Mouse (Mus musculus) A20 (cell line): ENCODE data around the gene Phyhd1.

Source experiments
- DNase-seq: peaks from one replicate; pipeline ENCODE4 v3.0.0-alpha.2; 2011; ENCODE audit warnings: low read depth, low spot score

Gene Phyhd1

GRCm38 (mm10) chr2:30265767-30266253, at the start of gene Phyhd1:
TSS of gene Phyhd1 (plus strand) at chr2:30266203.
- DNase-seq, result no peak

GRCm38 (mm10) chr2:30216293-30216692, 49.7 kb upstream of the Phyhd1 start:
- no peak for DNase-seq

- no peak for DNase-seq
Observed at GRCm38 (mm10) chr2:30235593-30235992, 30.4 kb upstream of the Phyhd1 start.

DNA sequence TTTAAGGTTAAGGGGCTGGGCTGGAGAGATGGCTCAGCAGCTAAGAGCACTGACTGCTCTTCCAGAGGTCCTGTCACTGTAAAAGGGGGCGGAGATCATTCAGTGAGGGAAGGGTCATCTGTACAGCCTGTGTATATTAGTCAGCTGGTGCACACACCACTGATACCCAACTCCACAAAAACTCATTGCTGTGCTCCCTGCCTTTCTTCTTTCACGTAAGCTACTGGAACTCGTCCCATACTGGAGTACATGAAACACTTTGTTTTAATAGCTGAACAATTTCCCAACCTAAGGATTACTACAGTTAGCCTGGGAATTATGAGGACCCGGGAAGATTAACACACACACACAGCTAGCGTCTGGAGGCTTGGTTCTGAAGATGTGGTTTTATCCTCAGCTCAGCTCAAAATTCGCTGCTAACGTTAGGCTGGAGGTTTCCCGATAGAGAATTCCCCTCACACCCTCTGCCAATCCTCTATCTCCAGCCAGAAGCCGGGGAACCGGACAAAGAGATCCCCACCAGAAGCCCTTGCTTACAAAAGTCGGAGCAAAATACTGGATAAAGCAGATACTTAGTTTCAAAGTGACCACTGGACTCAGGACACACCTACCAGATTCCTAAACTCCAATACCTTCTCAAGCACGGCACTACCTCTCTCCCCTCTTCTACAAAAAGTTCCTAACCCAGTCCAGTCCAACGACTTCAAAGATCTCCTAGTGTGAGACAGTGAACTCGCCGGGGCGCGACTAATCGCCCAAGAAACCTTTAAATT, 29.4 kb upstream of the Phyhd1 start:
- DNase-seq, result peak; percentile 48

DNA sequence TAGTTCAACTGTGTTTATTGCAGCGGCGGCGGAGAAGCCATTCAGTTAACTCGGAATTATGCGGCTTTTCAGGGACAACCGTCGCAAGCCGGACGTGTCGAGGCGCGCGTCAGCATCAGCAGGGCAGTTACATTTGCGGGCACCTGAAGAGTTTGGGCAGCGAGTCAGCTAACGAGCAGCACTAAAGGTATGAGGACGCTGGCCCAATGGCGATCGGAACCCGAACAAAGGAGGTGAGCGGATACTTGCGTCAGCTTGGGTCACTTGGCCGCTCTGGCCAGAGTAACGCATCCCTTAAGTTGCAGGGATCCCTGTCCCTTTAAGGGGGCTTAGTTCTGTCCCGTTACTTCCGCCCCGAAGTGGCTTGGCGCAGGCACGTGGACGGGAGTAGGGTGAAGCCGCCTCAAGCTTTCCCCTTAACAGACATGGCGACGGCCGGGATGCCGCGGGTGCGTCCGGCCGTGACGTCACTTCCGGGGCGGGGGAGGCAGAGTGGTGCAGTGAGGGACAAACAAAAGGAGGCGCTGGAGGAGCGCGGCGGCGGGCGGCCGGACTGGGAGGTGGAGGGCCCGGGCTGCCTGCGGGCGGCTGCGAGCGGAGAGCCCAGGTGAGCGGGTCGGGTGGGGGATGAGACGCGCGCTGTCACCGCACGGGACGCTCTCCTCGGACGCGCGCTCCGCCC, 28.7 kb upstream of the Phyhd1 start, which contains the start of gene Lrrc8a:
Gene Lrrc8a, plus strand, starts transcription at position 517 of the 682 bp plus-strand sequence.
- peak; percentile 99 for DNase-seq

GRCm38 (mm10) chr2:30237881-30238280, 28.1 kb upstream of the Phyhd1 start:
- DNase-seq, result no peak

GRCm38 (mm10) chr2:30238906-30239465, 27.0 kb upstream of the Phyhd1 start:
- no peak for DNase-seq

- DNase-seq, result no peak
Observed at GRCm38 (mm10) chr2:30239777-30240176, 26.2 kb upstream of the Phyhd1 start.

DNA sequence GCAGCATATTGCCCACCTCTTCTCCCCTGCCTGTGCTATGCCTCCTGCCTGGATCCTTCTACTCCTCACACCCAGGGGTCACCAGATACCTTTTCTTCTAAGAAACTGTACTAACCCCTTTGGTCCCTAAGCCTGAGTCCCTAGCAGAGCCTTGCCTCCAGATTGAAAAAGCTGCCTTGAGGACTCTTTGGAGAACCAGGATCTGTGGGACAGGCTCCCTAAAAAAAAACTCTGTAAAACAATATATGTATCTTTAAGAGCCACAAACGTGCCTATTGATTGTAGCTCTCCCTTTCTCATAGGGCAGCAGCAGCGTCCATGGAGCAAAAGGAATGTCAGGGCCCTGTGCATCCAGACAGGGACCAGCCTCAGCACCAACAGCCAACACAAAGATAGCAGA, 25.7 kb upstream of the Phyhd1 start, which contains the start of gene Gm28035:
Gene Gm28035, plus strand, starts transcription at position 301 of the 400 bp plus-strand sequence.
- DNase-seq, result no peak

GRCm38 (mm10) chr2:30242509-30242908, 23.5 kb upstream of the Phyhd1 start:
- DNase-seq, result no peak

DNA sequence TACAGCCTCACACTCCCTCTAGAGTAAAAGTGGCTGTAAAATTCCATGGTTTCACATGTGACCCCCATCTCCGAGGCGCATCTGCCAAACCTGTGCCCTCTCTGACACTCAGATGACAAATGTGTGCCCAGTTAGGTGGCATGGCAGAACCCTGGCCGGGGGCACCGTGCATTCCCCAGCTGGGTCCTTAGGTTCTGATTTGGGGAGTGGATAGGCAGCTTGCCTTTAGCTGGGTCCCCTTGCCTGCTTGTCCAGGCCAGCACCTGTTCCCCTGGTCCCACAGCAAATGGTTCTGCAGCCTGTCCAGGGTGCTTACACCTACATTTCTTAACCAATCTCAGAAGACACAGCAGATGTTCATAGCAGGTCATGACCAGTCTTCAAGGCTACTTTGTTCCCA, 22.6 kb upstream of the Phyhd1 start:
- no peak for DNase-seq

GRCm38 (mm10) chr2:30244595-30245178, 21.3 kb upstream of the Phyhd1 start:
- DNase-seq, result no peak

DNA sequence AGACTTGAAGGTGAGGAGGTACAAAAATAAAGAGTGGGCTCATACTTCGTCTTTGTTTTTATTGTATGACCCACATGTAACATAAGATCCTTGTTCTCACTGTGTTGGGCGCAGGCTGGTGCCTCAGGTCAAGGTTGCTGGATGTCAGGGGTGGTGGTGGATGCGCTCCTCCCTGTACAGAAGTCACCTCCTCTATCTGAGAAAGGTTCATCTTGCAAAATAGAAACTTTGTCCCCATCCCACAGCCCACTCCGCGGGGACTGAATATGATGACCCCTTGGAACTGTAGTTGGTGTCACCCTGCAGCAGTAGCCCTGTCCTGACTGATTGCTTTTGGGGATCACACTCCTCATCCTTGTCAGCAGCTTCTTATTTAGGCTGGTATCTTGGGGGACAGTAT, 19.0 kb upstream of the Phyhd1 start:
- no peak for DNase-seq

- DNase-seq, result no peak
Observed at GRCm38 (mm10) chr2:30247681-30248080, 18.3 kb upstream of the Phyhd1 start.

DNA sequence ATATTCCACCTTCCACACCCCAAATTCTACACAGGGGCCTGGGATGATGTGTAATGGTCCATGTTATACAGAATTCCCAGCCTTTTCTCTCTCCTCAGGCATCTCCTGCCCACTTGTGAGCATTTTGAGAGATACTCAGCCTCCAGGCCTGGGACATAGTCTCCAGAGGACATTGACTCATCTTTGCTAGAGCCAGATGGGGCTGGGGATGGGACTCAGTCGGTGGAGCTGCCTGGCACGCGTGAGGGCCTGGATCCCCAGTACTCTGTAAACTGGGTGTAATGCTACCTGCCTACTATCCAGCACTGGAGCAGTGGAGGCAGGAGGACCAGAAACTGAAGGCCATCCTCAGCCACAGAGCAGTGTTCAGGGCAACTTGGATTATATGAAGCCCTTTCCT, 16.8 kb upstream of the Phyhd1 start:
- DNase-seq, result no peak

DNA sequence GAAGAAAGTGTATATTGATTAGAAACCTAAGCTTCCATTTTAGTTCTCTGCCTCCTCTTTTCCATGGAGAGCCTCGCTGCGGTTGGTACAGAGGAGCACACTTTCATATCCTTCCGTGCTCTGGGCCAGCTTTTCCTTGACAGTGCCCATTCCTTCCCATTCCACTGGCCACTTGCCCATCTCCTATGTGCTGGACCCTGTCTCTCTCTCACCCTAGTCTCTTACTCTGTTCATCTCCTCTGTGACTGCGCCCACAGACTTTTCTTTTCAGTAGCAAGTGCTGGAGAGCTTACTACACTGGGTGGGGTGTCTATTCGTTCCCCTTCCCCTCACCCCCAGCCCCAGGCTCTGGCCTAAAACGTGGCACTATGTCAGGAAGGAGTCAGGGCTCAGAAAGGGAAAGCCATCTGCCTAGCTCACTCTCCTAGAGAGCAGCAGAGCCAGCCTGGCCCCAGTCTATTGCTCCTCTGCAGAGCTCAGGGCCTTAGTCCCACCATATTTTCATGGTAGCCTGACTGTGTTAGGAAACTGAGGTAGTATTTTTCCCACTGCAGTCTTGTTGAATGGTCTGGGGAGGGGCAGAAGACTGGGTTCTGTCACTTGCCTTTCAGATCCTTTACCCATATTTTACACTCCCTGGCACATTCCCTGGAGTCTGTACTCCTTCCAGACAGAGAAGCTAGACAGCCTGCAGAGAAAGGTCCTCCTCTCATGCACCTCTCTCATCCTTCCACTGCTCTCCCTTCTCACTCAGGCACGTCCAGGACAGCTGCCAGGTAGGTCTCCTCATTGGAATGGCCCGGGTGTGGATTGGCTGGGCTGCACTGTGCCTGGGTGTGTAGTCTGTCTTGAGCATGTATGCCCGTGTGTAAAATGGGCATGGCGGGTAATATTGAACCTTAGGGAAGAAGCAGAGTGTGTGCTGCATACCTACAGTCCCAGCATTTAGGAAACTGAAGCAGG, 15.6 kb upstream of the Phyhd1 start:
- DNase-seq, result no peak

- peak; percentile 59 for DNase-seq
Observed at GRCm38 (mm10) chr2:30251417-30252104, 14.4 kb upstream of the Phyhd1 start.

- no peak for DNase-seq
Observed at GRCm38 (mm10) chr2:30252521-30252920, 13.5 kb upstream of the Phyhd1 start.

GRCm38 (mm10) chr2:30253809-30254208, 12.2 kb upstream of the Phyhd1 start:
- DNase-seq, result no peak
